Mouse (Mus musculus) hindbrain, embryonic 12.5 days (tissue): Measurements from ENCODE around the gene Glis2. TPM values are rescaled to one million over a fixed set of nuclear protein-coding genes. Genes with fewer than 3 reads are reported as not detected.

Source experiments
- ATAC-seq: fragments of 200-750 bp; cut with Nextera tagmentation; 2 replicates; pipeline ENCODE4 v1.8.0; 2017; ENCODE audit warnings: moderate TSS enrichment; ENCODE audit not compliant: low FRiP score
- H3K27ac ChIP-seq: fragments of 300-500 bp; sonication (generic); 2 replicates; pipeline ENCODE4 v1.5.1; 2016; ENCODE audit warnings: mild to moderate bottlenecking
- H3K27me3 ChIP-seq: fragments of 300-500 bp; sonication (generic); 2 replicates; pipeline ENCODE4 v1.6.1; 2016; ENCODE audit warnings: mild to moderate bottlenecking
- H3K36me3 ChIP-seq: fragments of 300-500 bp; sonication (generic); 2 replicates; pipeline ENCODE4 v1.6.1; 2016; ENCODE audit warnings: mild to moderate bottlenecking
- H3K4me1 ChIP-seq: fragments of 300-500 bp; sonication (generic); 2 replicates; pipeline ENCODE4 v1.6.1; 2016
- H3K4me2 ChIP-seq: fragments of 300-500 bp; sonication (generic); replicated peaks from 2 replicates; pipeline ENCODE4 v1.6.1; 2016; ENCODE audit warnings: mild to moderate bottlenecking
- H3K4me3 ChIP-seq: fragments of 300-500 bp; sonication (generic); 2 replicates; pipeline ENCODE4 v1.5.1; 2016; ENCODE audit warnings: mild to moderate bottlenecking
- H3K9ac ChIP-seq: fragments of 300-500 bp; sonication (generic); 2 replicates; pipeline ENCODE4 v1.6.1; 2016; ENCODE audit warnings: mild to moderate bottlenecking, moderate library complexity
- H3K9me3 ChIP-seq: fragments of 300-500 bp; sonication (generic); replicated peaks from 2 replicates; pipeline ENCODE4 v1.6.1; 2016; ENCODE audit warnings: mild to moderate bottlenecking
- WGBS: fragments of 180-500 bp; shearing (Covaris S2); methylation state at CpG from one replicate; pipeline ENCODE4 v1.1.7; 2016; 5-methylcytosine and 5-hydroxymethylcytosine counted together
- polyA plus RNA-seq: library from polyadenylated mRNA; unstranded; fragments of >200 nt; fragmentation: Nextera tagmentation; extraction: Ambion mirVana; gene quantifications from 2 replicates; pipeline ENCODE4 v1.2.1, GENCODE M21; 2016

Gene Glis2
- polyA plus RNA-seq, 1 experiment from 2014 or later, result 34.3 TPM

DNA sequence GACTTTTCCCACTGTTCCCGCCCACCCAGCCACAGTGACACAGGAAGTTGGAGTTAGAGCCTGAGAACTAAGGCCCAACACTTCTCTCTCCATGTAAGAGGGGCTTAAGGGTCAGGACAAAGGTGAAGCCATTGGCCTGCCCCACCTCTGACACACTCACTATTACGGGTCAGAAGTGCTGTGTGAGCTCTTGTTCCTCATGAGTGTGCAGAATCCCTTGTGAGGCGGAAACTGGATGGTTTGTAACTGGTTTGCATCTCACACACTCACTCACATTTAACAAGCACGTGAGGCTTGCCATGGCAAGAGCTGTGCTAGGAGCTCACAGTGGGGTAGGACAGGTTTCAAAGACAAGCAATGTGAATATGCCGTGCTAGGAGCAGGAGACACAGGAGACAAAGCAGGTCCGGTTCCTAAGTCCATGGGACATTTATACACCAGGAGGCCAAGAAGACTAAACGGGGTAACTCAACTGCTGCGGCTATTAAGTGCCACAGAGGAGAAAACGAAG is 62.1 kb downstream of the Glis2 start:
- peaks cover 21% of the 10 kb centered on the region for H3K4me1 ChIP-seq
- 74% methylated on average over 9 of the region's 9 CpGs for WGBS
- no peak for ATAC-seq

GRCm38 (mm10) chr16:4658781-4659245 is 64.3 kb downstream of the Glis2 start:
- no peak; the same call in 1 of the 2 replicates for ATAC-seq
- Histone ChIP-seq H3K4me3 (no peak overlapping the region), H3K9me3 (no peaks in the 10 kb centered on the region), H3K4me1 (peaks cover 19% of the 10 kb centered on the region), H3K27ac (peak overlapping the region; percentile 70), H3K4me2 (peak overlapping the region; percentile 4; the same call in 1 of the 2 replicates), H3K36me3 (peaks cover 34% of the 10 kb centered on the region), H3K9ac (0 out of 2 replicates have a peak overlapping the region, but pooled peaks have one; percentile 47), H3K27me3 (no peaks in the 10 kb centered on the region)
- 19% methylated on average over 9 of the region's 11 CpGs for WGBS

More for the DNA sequence above, 62.1 kb downstream of the Glis2 start:
- Histone ChIP-seq H3K4me3 (no peak overlapping the region), H3K9me3 (no peaks in the 10 kb centered on the region), H3K36me3 (peaks cover 46% of the 10 kb centered on the region), H3K4me2 (no peak overlapping the region), H3K27ac (peak overlapping the region; percentile 4; the same call in 1 of the 2 replicates), H3K27me3 (no peaks in the 10 kb centered on the region), H3K9ac (no peak overlapping the region)

GRCm38 (mm10) chr16:4659326-4659725 is 64.8 kb downstream of the Glis2 start:
- H3K36me3 ChIP-seq, result peaks cover 31% of the 10 kb centered on the region

DNA sequence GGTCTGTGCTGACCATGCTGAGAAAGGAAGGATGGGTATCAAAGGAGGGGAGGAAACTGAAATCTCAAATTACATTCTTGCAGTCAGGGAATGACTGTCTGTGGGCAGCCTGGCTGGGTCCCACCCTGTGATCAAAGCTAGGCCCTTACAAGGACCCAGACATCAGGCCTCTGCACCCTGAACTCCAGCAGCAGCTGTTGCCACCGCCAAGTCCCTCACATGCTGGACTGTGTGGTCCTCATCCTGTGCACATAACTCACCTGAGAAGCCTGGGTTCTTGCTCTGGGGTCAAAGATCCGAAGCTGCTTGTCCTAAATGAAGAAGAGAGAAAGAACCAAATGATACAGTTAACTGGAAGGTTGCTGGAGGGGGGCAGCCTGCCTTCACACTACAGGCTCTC is 67.1 kb downstream of the Glis2 start:
- no peak overlapping the region for H3K27ac ChIP-seq
- no peak overlapping the region for H3K4me2 ChIP-seq
- no peak for ATAC-seq
- no peaks in the 10 kb centered on the region for H3K9me3 ChIP-seq
- H3K27me3 ChIP-seq, result no peaks in the 10 kb centered on the region
- 64% methylated on average over 2 of the region's 2 CpGs for WGBS
- H3K4me3 ChIP-seq, result no peak overlapping the region
- H3K9ac ChIP-seq, result no peak overlapping the region
- H3K36me3 ChIP-seq, result peaks cover 29% of the 10 kb centered on the region
- H3K4me1 ChIP-seq, result peaks cover 12% of the 10 kb centered on the region

More at GRCm38 (mm10) chr16:4659326-4659725, 64.8 kb downstream of the Glis2 start:
- no peak overlapping the region for H3K9ac ChIP-seq
- 26% methylated on average over 2 of the region's 2 CpGs for WGBS
- H3K4me1 ChIP-seq, result peaks cover 19% of the 10 kb centered on the region
- no peaks in the 10 kb centered on the region for H3K27me3 ChIP-seq
- peak overlapping the region; percentile 4; the same call in 1 of the 2 replicates for H3K4me2 ChIP-seq
- no peaks in the 10 kb centered on the region for H3K9me3 ChIP-seq
- no peak overlapping the region for H3K4me3 ChIP-seq
- no peak for ATAC-seq
- H3K27ac ChIP-seq, result peak overlapping the region; percentile 70

- no peak overlapping the region for H3K9ac ChIP-seq
- WGBS, result 85% methylated on average over 2 of the region's 2 CpGs
Observed at GRCm38 (mm10) chr16:4663806-4664205, 69.3 kb downstream of the Glis2 start.

DNA sequence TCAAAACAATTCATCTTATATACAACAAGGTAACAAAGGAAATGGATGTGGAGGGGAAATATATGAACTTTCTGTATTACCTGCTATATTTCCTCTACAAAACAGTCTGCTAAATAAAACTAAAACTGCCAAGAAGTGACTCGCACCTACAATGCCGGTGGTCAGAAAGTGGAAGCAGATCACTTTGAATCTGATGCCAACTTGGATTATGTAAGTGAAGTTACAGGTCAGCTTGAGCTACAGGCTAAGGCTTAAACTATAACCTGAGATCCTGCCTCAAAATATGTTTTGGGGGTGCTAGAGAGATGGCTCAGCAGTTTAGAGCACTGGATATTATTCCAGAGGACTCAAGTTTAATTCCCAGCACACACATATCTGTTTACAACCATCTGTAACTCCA is 71.2 kb downstream of the Glis2 start:
- ATAC-seq, result no peak
- Histone ChIP-seq H3K4me3 (no peak overlapping the region), H3K36me3 (peaks cover 45% of the 10 kb centered on the region), H3K27me3 (no peaks in the 10 kb centered on the region), H3K27ac (no peak overlapping the region), H3K9ac (no peak overlapping the region), H3K9me3 (no peaks in the 10 kb centered on the region), H3K4me2 (no peak overlapping the region), H3K4me1 (no peaks in the 10 kb centered on the region)
- 100% methylated on average over 2 of the region's 2 CpGs for WGBS

More at GRCm38 (mm10) chr16:4663806-4664205, 69.3 kb downstream of the Glis2 start:
- H3K36me3 ChIP-seq, result peaks cover 39% of the 10 kb centered on the region
- H3K4me2 ChIP-seq, result no peak overlapping the region
- H3K4me3 ChIP-seq, result no peak overlapping the region
- H3K4me1 ChIP-seq, result peaks cover 5% of the 10 kb centered on the region
- H3K27ac ChIP-seq, result no peak overlapping the region
- ATAC-seq, result no peak
- no peaks in the 10 kb centered on the region for H3K27me3 ChIP-seq
- no peaks in the 10 kb centered on the region for H3K9me3 ChIP-seq

DNA sequence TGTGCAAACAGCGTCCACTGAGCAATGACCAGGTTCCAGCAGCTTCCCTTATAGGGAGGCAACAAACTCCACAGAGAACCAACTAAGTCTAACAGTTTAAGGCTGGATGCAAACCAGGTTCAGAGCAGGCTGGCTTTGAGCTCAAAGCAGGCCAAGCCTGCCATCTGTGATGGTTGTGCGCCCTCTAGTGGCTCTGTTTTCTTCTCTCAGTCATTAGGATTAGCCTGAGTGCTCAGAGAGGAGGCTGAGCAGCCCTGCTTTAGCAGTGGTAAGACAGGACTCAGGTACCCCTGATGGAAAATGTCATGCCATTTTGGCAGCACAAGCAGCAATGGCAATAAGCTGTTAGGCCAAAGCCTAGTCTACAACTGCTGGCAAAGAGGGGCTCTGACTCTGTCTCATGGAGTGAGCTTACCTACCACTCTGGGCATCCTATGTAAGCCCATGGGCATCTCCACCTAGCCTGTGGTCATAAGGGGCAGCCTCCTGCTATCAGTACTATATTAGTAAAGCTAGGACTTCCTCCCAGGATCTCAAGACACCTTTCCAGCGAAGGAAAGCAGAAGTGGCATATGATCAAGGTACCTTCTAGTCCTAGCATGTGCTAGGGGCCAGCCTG is 72.8 kb downstream of the Glis2 start:
- Histone ChIP-seq H3K36me3 (peaks cover 36% of the 10 kb centered on the region), H3K4me2 (no peak overlapping the region), H3K27me3 (no peaks in the 10 kb centered on the region), H3K27ac (no peak overlapping the region), H3K9me3 (no peaks in the 10 kb centered on the region), H3K4me1 (no peaks in the 10 kb centered on the region), H3K4me3 (no peak overlapping the region), H3K9ac (no peak overlapping the region)
- whole genome bisulfite sequencing, result 23% methylated on average over 3 of the region's 3 CpGs
- ATAC-seq, result peak; percentile 81

DNA sequence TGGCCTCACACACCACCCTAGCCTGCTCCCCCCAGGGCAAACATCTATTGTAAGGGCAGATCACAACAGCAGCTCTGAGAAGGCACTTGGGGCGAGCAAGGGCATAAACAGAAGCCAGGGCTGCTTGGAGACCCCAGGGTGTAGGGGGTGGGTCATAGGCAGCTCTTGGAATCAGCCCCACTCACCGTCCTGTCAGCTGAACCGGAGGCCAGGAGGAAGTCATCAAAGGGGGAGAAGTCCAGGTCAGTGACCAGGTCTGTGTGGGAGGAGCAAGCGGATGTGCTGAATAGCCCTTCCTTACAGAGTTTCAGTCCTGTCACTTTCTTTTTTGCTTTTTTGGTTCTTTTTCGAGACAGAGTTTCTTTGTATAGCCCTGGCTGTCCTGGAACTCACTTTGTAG is 75.8 kb downstream of the Glis2 start:
- WGBS, result 72% methylated on average over 5 of the region's 5 CpGs
- no peak overlapping the region for H3K27ac ChIP-seq

GRCm38 (mm10) chr16:4674091-4674490 is 79.6 kb downstream of the Glis2 start:
- no peaks in the 10 kb centered on the region for H3K27me3 ChIP-seq
- H3K27ac ChIP-seq, result no peak overlapping the region
- no peaks in the 10 kb centered on the region for H3K9me3 ChIP-seq
- H3K4me3 ChIP-seq, result no peak overlapping the region
- 85% methylated on average over 4 of the region's 4 CpGs for WGBS
- no peak overlapping the region for H3K9ac ChIP-seq
- ATAC-seq, result no peak
- H3K4me2 ChIP-seq, result no peak overlapping the region
- peaks cover 8% of the 10 kb centered on the region for H3K4me1 ChIP-seq
- H3K36me3 ChIP-seq, result peaks cover 38% of the 10 kb centered on the region

More for the DNA sequence above, 75.8 kb downstream of the Glis2 start:
- ATAC-seq, result no peak
- Histone ChIP-seq H3K4me2 (no peak overlapping the region), H3K36me3 (peaks cover 47% of the 10 kb centered on the region), H3K4me3 (no peak overlapping the region), H3K27me3 (no peaks in the 10 kb centered on the region), H3K9ac (no peak overlapping the region), H3K4me1 (no peaks in the 10 kb centered on the region), H3K9me3 (no peaks in the 10 kb centered on the region)

Other genes starting within 250 kb of the Glis2 start
- 2.8 and 3.5 TPM in 2 replicates for gene Adcy9, start 174.2 kb upstream of the Glis2 start, polyA plus RNA-seq
- 25.8 and 36.5 TPM in 2 replicates for gene Srl, start 52.9 kb upstream of the Glis2 start, polyA plus RNA-seq
- 13.1 and 13.8 TPM in 2 replicates for gene Tfap4, start 34.9 kb upstream of the Glis2 start, polyA plus RNA-seq
- 112 and 119 TPM in 2 replicates for gene Pam16, start 30.3 kb downstream of the Glis2 start, polyA plus RNA-seq
- 16.3 and 18.0 TPM in 2 replicates for gene Vasn, start 45.2 kb downstream of the Glis2 start, polyA plus RNA-seq
- 56.2 and 56.9 TPM in 2 replicates for gene Dnaja3, start 45.3 kb downstream of the Glis2 start, polyA plus RNA-seq
- gene Coro7, start 85.1 kb downstream of the Glis2 start, polyA plus RNA-seq, result 22.8 and 24.3 TPM in 2 replicates
- 89.8 and 102 TPM in 2 replicates for gene Nmral1, start 124.6 kb downstream of the Glis2 start, polyA plus RNA-seq
- gene Hmox2, start 131.6 kb downstream of the Glis2 start, polyA plus RNA-seq, result 81.5 and 86.2 TPM in 2 replicates
- 95.6 and 99.1 TPM in 2 replicates for gene Cdip1, start 195.6 kb downstream of the Glis2 start, polyA plus RNA-seq
- gene 4930562C15Rik, start 240.7 kb downstream of the Glis2 start, polyA plus RNA-seq, result 0.53 and 0.63 TPM in 2 replicates